Mouse (Mus musculus) common myeloid progenitor, adult 5-6 weeks (primary cell): ENCODE measurements around the gene Fam173b. TPM values are rescaled to one million over a fixed set of nuclear protein-coding genes. Genes with fewer than 3 reads are reported as not detected.

ENCODE experiments used
- ATAC-seq: replicated peaks from 2 replicates; pipeline ENCODE4 v1.8.0; 2016; ENCODE audit warnings: low read depth, mild to moderate bottlenecking, moderate TSS enrichment, inconsistent platforms; ENCODE audit not compliant: poor library complexity, severe bottlenecking
- total RNA-seq: library from RNA; stranded (forward); fragments of 200-1000, 187-1606 nt; gene quantifications from 2 replicates; pipeline ENCODE4 v1.2.3, GENCODE M21; 2017

The Fam173b gene
- total RNA-seq, 1 experiment from 2014 or later = 11.3 TPM

GRCm38 (mm10) chr15:31629556-31629955 is 27.9 kb downstream of the Fam173b start:
- ATAC-seq = no peak

GRCm38 (mm10) chr15:31631396-31631858 is 29.8 kb downstream of the Fam173b start:
- ATAC-seq = no peak

- ATAC-seq = no peak
These were observed 30.8 kb downstream of the Fam173b start for GRCm38 (mm10) chr15:31632478-31632877.

GRCm38 (mm10) chr15:31634582-31634981 is 32.9 kb downstream of the Fam173b start:
- no peak for ATAC-seq

- no peak for ATAC-seq
These were observed 34.5 kb downstream of the Fam173b start for GRCm38 (mm10) chr15:31636091-31636595.

- no peak for ATAC-seq
These were observed 45.6 kb downstream of the Fam173b start for GRCm38 (mm10) chr15:31647225-31647624.

- ATAC-seq = peak; percentile 65
These were observed 46.4 kb downstream of the Fam173b start for GRCm38 (mm10) chr15:31647851-31648569.

- ATAC-seq = peak; percentile 64
These were observed 48.0 kb downstream of the Fam173b start for GRCm38 (mm10) chr15:31649691-31650090.

GRCm38 (mm10) chr15:31650821-31651220 is 49.2 kb downstream of the Fam173b start:
- no peak for ATAC-seq

- no peak for ATAC-seq
These were observed 58.6 kb downstream of the Fam173b start for GRCm38 (mm10) chr15:31660133-31660795.

- ATAC-seq = no peak
These were observed 59.2 kb downstream of the Fam173b start for GRCm38 (mm10) chr15:31660844-31661243.

GRCm38 (mm10) chr15:31661802-31662201 is 60.1 kb downstream of the Fam173b start:
- no peak for ATAC-seq

GRCm38 (mm10) chr15:31663074-31663473 is 61.4 kb downstream of the Fam173b start:
- no peak for ATAC-seq

Other genes starting within 250 kb of the Fam173b start
- gene Ankrd33b, start 234.1 kb upstream of the Fam173b start, total RNA-seq = 0.23 and 2.2 TPM in 2 replicates
- 0.37 and 3.8 TPM in 2 replicates for gene Ropn1l, start 148.1 kb upstream of the Fam173b start, total RNA-seq
- 44.8 and 58.4 TPM in 2 replicates for gene March6, start 70.8 kb upstream of the Fam173b start, total RNA-seq
- gene Cmbl, start 36.5 kb upstream of the Fam173b start, total RNA-seq = not detected in 2 replicates
- 510 and 544 TPM in 2 replicates for gene Cct5, start within 50 bp of the Fam173b start, total RNA-seq